Mouse (Mus musculus): Measurements from ENCODE around the gene Eps8l3. TPM values are rescaled to one million over a fixed set of nuclear protein-coding genes. Genes with fewer than 3 reads are reported as not detected.

Gene Eps8l3
- polyA plus RNA-seq, 1 experiment from 2014 or later, result not detected

DNA sequence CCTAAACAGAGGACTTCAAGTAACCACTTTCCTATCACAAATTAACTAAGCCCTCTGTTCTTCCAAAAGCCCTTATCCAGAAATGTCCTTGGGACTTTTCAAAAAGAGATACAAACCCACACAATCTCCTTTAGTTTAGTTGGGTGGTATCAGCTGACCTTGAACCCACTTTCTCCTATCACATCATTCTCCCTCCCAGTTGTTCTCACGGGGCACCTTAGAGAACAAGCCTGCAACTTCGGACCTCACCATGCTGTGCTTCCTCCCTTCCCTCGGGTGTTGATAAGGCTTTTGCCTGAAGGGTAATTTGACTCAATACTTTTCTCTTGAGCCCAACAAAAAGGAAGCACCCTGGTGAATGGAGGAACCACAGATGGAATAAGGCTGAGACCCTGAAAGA lies 58.9 kb downstream of the Eps8l3 start:
- Histone ChIP-seq H3K27me3 (ENCODE audit: control insufficient read depth, insufficient read depth, low read length) (no peaks in the 10 kb centered on the region), H3K27ac (ENCODE audit: low read depth, low read length) (no peak overlapping the region), H3K4me3 (ENCODE audit: low read depth, low read length) (no peak overlapping the region), H3K36me3 (ENCODE audit: control insufficient read depth, insufficient read depth, low read length) (no peaks in the 10 kb centered on the region), H3K4me2 (ENCODE audit: low read depth, low read length, severe bottlenecking) (no peak overlapping the region), H3K4me1 (replicated peaks; ENCODE audit: control insufficient read depth, insufficient read depth, low read length) (no peaks in the 10 kb centered on the region; the same call in 1 of the 2 replicates), H3K9me3 (ENCODE audit: control insufficient read depth, low read length) (no peaks in the 10 kb centered on the region), H3K9ac (ENCODE audit: low read length) (no peak overlapping the region)
- ATAC-seq (replicated peaks; ENCODE audit: low FRiP score) (no peak), DNase-seq (ENCODE audit: low spot score) (no peak)
- 58% methylated on average over 3 of the region's 3 CpGs for WGBS

DNA sequence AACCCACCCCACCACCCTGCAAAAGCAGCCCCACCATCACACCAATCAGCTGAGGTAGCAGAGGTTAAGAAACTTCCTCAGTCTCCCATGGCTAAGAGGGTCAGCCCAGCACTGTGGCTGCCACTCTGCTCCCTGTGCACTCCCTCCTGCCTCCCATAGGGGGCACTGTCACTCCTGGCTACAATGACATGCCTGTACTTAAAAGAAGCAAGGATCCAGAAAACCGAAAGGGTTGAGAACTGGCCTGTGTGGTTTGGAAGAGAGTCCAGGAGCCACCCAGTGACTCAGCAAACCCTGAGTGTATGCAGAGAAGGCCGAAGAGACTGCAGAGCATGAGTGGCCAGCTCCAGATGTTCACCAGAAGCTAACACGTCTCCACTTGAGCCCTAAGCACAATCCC lies 62.4 kb downstream of the Eps8l3 start:
- DNase-seq (ENCODE audit: low spot score) (peak; percentile 74), ATAC-seq (replicated peaks; ENCODE audit: low FRiP score) (no peak)
- Histone ChIP-seq H3K9ac (ENCODE audit: low read length) (no peak overlapping the region), H3K9me3 (ENCODE audit: control insufficient read depth, low read length) (no peaks in the 10 kb centered on the region), H3K27me3 (ENCODE audit: control insufficient read depth, insufficient read depth, low read length) (no peaks in the 10 kb centered on the region), H3K4me3 (ENCODE audit: low read depth, low read length) (no peak overlapping the region), H3K27ac (ENCODE audit: low read depth, low read length) (no peak overlapping the region), H3K36me3 (ENCODE audit: control insufficient read depth, insufficient read depth, low read length) (no peaks in the 10 kb centered on the region), H3K4me1 (replicated peaks; ENCODE audit: control insufficient read depth, insufficient read depth, low read length) (peaks cover 2% of the 10 kb centered on the region; the same call in 1 of the 2 replicates), H3K4me2 (ENCODE audit: low read depth, low read length, severe bottlenecking) (no peak overlapping the region)
- WGBS, result 49% methylated on average over 3 of the region's 3 CpGs

GRCm38 (mm10) chr3:107939830-107940229 lies 62.8 kb downstream of the Eps8l3 start:
- H3K36me3 ChIP-seq (ENCODE audit: control insufficient read depth, insufficient read depth, low read length), result no peaks in the 10 kb centered on the region
- no peaks in the 10 kb centered on the region for H3K9me3 ChIP-seq (ENCODE audit: control insufficient read depth, low read length)
- H3K27me3 ChIP-seq (ENCODE audit: control insufficient read depth, insufficient read depth, low read length), result no peaks in the 10 kb centered on the region
- no peak overlapping the region for H3K4me2 ChIP-seq (ENCODE audit: low read depth, low read length, severe bottlenecking)
- peaks cover 2% of the 10 kb centered on the region; the same call in 1 of the 2 replicates for H3K4me1 ChIP-seq (replicated peaks; ENCODE audit: control insufficient read depth, insufficient read depth, low read length)
- H3K9ac ChIP-seq (ENCODE audit: low read length), result no peak overlapping the region
- WGBS, result 77% methylated on average over 4 of the region's 4 CpGs
- DNase-seq (ENCODE audit: low spot score), result no peak
- no peak overlapping the region for H3K4me3 ChIP-seq (ENCODE audit: low read depth, low read length)
- no peak overlapping the region for H3K27ac ChIP-seq (ENCODE audit: low read depth, low read length)
- ATAC-seq (replicated peaks; ENCODE audit: low FRiP score), result no peak

- Histone ChIP-seq H3K4me3 (ENCODE audit: low read depth, low read length) (no peak overlapping the region), H3K4me1 (replicated peaks; ENCODE audit: control insufficient read depth, insufficient read depth, low read length) (peaks cover 2% of the 10 kb centered on the region; the same call in 1 of the 2 replicates), H3K4me2 (ENCODE audit: low read depth, low read length, severe bottlenecking) (no peak overlapping the region), H3K9ac (ENCODE audit: low read length) (no peak overlapping the region), H3K9me3 (ENCODE audit: control insufficient read depth, low read length) (no peaks in the 10 kb centered on the region), H3K27ac (ENCODE audit: low read depth, low read length) (no peak overlapping the region), H3K36me3 (ENCODE audit: control insufficient read depth, insufficient read depth, low read length) (no peaks in the 10 kb centered on the region), H3K27me3 (ENCODE audit: control insufficient read depth, insufficient read depth, low read length) (no peaks in the 10 kb centered on the region)
- no peak for ATAC-seq (replicated peaks; ENCODE audit: low FRiP score)
- no peak for DNase-seq (ENCODE audit: low spot score)
- 86% methylated on average over 7 of the region's 7 CpGs for WGBS
Measured at GRCm38 (mm10) chr3:107940524-107940923, 63.5 kb downstream of the Eps8l3 start.

DNA sequence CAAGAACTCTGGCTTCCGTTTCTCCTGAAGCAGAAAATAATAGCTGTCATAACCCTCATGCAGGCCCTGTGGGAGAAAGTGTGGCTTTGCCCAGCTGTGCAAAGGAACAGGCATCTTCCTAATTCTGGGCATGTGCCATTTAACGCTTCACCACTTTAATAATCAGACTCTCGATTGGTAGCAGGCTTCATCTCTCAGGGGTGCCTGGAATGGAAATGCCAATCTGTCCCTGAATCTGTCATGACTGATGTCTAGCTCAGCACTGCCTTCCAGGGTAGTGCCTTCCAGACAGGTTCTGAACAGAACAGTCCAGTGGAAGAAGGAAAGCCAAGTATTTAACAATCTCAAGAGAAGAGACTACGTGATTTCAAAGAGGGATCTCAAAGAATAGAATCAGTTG lies 64.2 kb downstream of the Eps8l3 start:
- H3K9ac ChIP-seq (ENCODE audit: low read length), result no peak overlapping the region
- H3K4me1 ChIP-seq (replicated peaks; ENCODE audit: control insufficient read depth, insufficient read depth, low read length), result peaks cover 2% of the 10 kb centered on the region; the same call in 1 of the 2 replicates
- no peaks in the 10 kb centered on the region for H3K9me3 ChIP-seq (ENCODE audit: control insufficient read depth, low read length)
- no peak overlapping the region for H3K4me3 ChIP-seq (ENCODE audit: low read depth, low read length)
- no peaks in the 10 kb centered on the region for H3K27me3 ChIP-seq (ENCODE audit: control insufficient read depth, insufficient read depth, low read length)
- DNase-seq (ENCODE audit: low spot score) (no peak), ATAC-seq (replicated peaks; ENCODE audit: low FRiP score) (no peak)
- H3K4me2 ChIP-seq (ENCODE audit: low read depth, low read length, severe bottlenecking), result no peak overlapping the region
- H3K27ac ChIP-seq (ENCODE audit: low read depth, low read length), result no peak overlapping the region
- 86% methylated on average over 4 of the region's 4 CpGs for WGBS
- H3K36me3 ChIP-seq (ENCODE audit: control insufficient read depth, insufficient read depth, low read length), result no peaks in the 10 kb centered on the region

Other genes with a start within 250 kb of the Eps8l3 start
- not detected in 2 replicates for gene Gm10961, start 245.9 kb upstream of the Eps8l3 start, polyA plus RNA-seq (2014; fragmentation: Nextera tagmentation; extraction: Ambion mirVana)
- 92.2 and 100 TPM in 2 replicates for gene Strip1, start 245.5 kb upstream of the Eps8l3 start, polyA plus RNA-seq (2014; fragmentation: Nextera tagmentation; extraction: Ambion mirVana)
- 122 and 127 TPM in 2 replicates for gene Ahcyl1, start 180.7 kb upstream of the Eps8l3 start, polyA plus RNA-seq (2014; fragmentation: Nextera tagmentation; extraction: Ambion mirVana)
- gene Csf1, start 116.8 kb upstream of the Eps8l3 start, polyA plus RNA-seq (2014; fragmentation: Nextera tagmentation; extraction: Ambion mirVana), result 6.0 and 8.1 TPM in 2 replicates
- 222 and 238 TPM in 2 replicates for gene Gstm5, start 18.6 kb downstream of the Eps8l3 start, polyA plus RNA-seq (2014; fragmentation: Nextera tagmentation; extraction: Ambion mirVana)
- 42.9 and 53.5 TPM in 2 replicates for gene Gstm7, start 54.6 kb downstream of the Eps8l3 start, polyA plus RNA-seq (2014; fragmentation: Nextera tagmentation; extraction: Ambion mirVana)
- gene Gstm6, start 66.5 kb downstream of the Eps8l3 start, polyA plus RNA-seq (2014; fragmentation: Nextera tagmentation; extraction: Ambion mirVana), result 9.1 and 13.6 TPM in 2 replicates
- gene Gstm3, start 92.1 kb downstream of the Eps8l3 start, polyA plus RNA-seq (2014; fragmentation: Nextera tagmentation; extraction: Ambion mirVana), result not detected in 2 replicates
- 10.6 and 13.3 TPM in 2 replicates for gene Gstm2, start 109.2 kb downstream of the Eps8l3 start, polyA plus RNA-seq (2014; fragmentation: Nextera tagmentation; extraction: Ambion mirVana)
- gene Gstm1, start 140.7 kb downstream of the Eps8l3 start, polyA plus RNA-seq (2014; fragmentation: Nextera tagmentation; extraction: Ambion mirVana), result 25.7 and 27.2 TPM in 2 replicates
- gene Gstm4, start 167.7 kb downstream of the Eps8l3 start, polyA plus RNA-seq (2014; fragmentation: Nextera tagmentation; extraction: Ambion mirVana), result 11.8 and 14.3 TPM in 2 replicates
- 45.1 and 45.7 TPM in 2 replicates for gene Ampd2, start 209.4 kb downstream of the Eps8l3 start, polyA plus RNA-seq (2014; fragmentation: Nextera tagmentation; extraction: Ambion mirVana)
- 0.33 and 0.99 TPM in 2 replicates for gene Gnat2, start 215.6 kb downstream of the Eps8l3 start, polyA plus RNA-seq (2014; fragmentation: Nextera tagmentation; extraction: Ambion mirVana)

Data from forebrain, embryonic 11.5 days (tissue).